Mouse (Mus musculus) neural tube, embryonic 14.5 days (tissue): ENCODE results near the gene Tgfb1. TPM values are rescaled to one million over a fixed set of nuclear protein-coding genes. Genes with fewer than 3 reads are reported as not detected.

Experiments
- ATAC-seq: fragments of 200-750 bp; cut with Nextera tagmentation; 2 replicates; pipeline ENCODE4 v1.8.0; 2017; ENCODE audit warnings: low read depth, mild to moderate bottlenecking, moderate TSS enrichment, moderate library complexity
- H3K27ac ChIP-seq: fragments of 300-500 bp; sonication (generic); 2 replicates; pipeline ENCODE4 v1.5.1; 2014; ENCODE audit warnings: low read depth, mild to moderate bottlenecking, control low read depth, low read length, moderate library complexity, mixed read lengths
- H3K27me3 ChIP-seq: fragments of 300-500 bp; sonication (generic); 2 replicates; pipeline ENCODE4 v1.6.1; 2014; ENCODE audit warnings: low read length; ENCODE audit not compliant: control insufficient read depth, insufficient read depth
- H3K36me3 ChIP-seq: fragments of 300-500 bp; sonication (generic); 2 replicates; pipeline ENCODE4 v1.6.1; 2014; ENCODE audit warnings: low read length, mixed read lengths; ENCODE audit not compliant: control insufficient read depth, insufficient read depth
- H3K4me1 ChIP-seq: fragments of 300-500 bp; sonication (generic); 2 replicates; pipeline ENCODE4 v1.6.1; 2014; ENCODE audit warnings: low read length; ENCODE audit not compliant: control insufficient read depth, insufficient read depth
- H3K4me2 ChIP-seq: fragments of 300-500 bp; sonication (generic); 2 replicates; pipeline ENCODE4 v1.6.1; 2014; ENCODE audit warnings: mild to moderate bottlenecking, low read depth, low read length, control low read depth
- H3K4me3 ChIP-seq: fragments of 300-500 bp; sonication (generic); 2 replicates; pipeline ENCODE4 v1.5.1; 2014; ENCODE audit warnings: low read depth, low read length, control low read depth, mixed read lengths
- H3K9ac ChIP-seq: fragments of 300-500 bp; sonication (generic); replicated peaks from 2 replicates; pipeline ENCODE4 v1.6.1; 2014; ENCODE audit warnings: low read depth, mild to moderate bottlenecking, control low read depth, low read length, mixed read lengths
- H3K9me3 ChIP-seq: fragments of 300-500 bp; sonication (generic); 2 replicates; pipeline ENCODE4 v1.6.1; 2016; ENCODE audit warnings: low read length; ENCODE audit not compliant: control insufficient read depth
- WGBS: fragments of 180-500 bp; shearing (Covaris S2); extraction: QIAGEN DNeasy Blood & Tissue Kit; methylation state at CpG from one replicate; pipeline ENCODE4 v1.1.7; 2014; 5-methylcytosine and 5-hydroxymethylcytosine counted together
- polyA plus RNA-seq: library from polyadenylated mRNA; unstranded; fragments of >200 nt; fragmentation: Nextera tagmentation; extraction: Ambion mirVana; gene quantifications from 2 replicates; pipeline ENCODE4 v1.2.1, GENCODE M21; 2014

The Tgfb1 gene
- polyA plus RNA-seq, 1 experiment from 2014 or later, result 0.42 TPM

- Histone ChIP-seq H3K36me3 (peaks cover 11% of the 10 kb centered on the region; the same call in 1 of the 2 replicates), H3K4me1 (0 out of 2 replicates have a peak, but pooled peaks cover 3% of the 10 kb centered on the region), H3K9me3 (no peaks in the 10 kb centered on the region), H3K27ac (no peak overlapping the region), H3K9ac (no peak overlapping the region), H3K4me2 (no peak overlapping the region), H3K4me3 (no peak overlapping the region), H3K27me3 (0 out of 2 replicates have a peak, but pooled peaks cover 6% of the 10 kb centered on the region)
- ATAC-seq, result no peak
- WGBS, result 80% methylated on average over 2 of the region's 2 CpGs
These were observed 15.1 kb upstream of the Tgfb1 start for GRCm38 (mm10) chr7:25671686-25672085.

GRCm38 (mm10) chr7:25672442-25672841 lies 14.4 kb upstream of the Tgfb1 start:
- Histone ChIP-seq H3K4me2 (no peak overlapping the region), H3K9ac (no peak overlapping the region), H3K4me3 (no peak overlapping the region), H3K27ac (no peak overlapping the region), H3K9me3 (no peaks in the 10 kb centered on the region), H3K4me1 (0 out of 2 replicates have a peak, but pooled peaks cover 3% of the 10 kb centered on the region), H3K27me3 (0 out of 2 replicates have a peak, but pooled peaks cover 6% of the 10 kb centered on the region), H3K36me3 (peaks cover 5% of the 10 kb centered on the region; the same call in 1 of the 2 replicates)
- WGBS, result 56% methylated on average over 4 of the region's 4 CpGs
- no peak for ATAC-seq

- H3K9ac ChIP-seq, result peak overlapping the region; percentile 56
- 29% methylated on average over 9 of the region's 9 CpGs for WGBS
- H3K4me2 ChIP-seq, result peak overlapping the region; percentile 57
- ATAC-seq, result no peak
- H3K27ac ChIP-seq, result no peak overlapping the region
- H3K36me3 ChIP-seq, result no peaks in the 10 kb centered on the region
- H3K27me3 ChIP-seq, result 0 out of 2 replicates have a peak, but pooled peaks cover 6% of the 10 kb centered on the region
- no peaks in the 10 kb centered on the region for H3K9me3 ChIP-seq
- 0 out of 2 replicates have a peak, but pooled peaks cover 3% of the 10 kb centered on the region for H3K4me1 ChIP-seq
- peak overlapping the region; percentile 43 for H3K4me3 ChIP-seq
These were observed 12.5 kb upstream of the Tgfb1 start for GRCm38 (mm10) chr7:25674297-25674696.

- H3K27ac ChIP-seq, result no peak within 1 kb of the TSS
- H3K36me3 ChIP-seq, result no peaks in the 10 kb centered on the region
- 4% methylated on average over 29 of the region's 29 CpGs for WGBS
- 0 out of 2 replicates have a peak, but pooled peaks cover 6% of the 10 kb centered on the region for H3K27me3 ChIP-seq
- H3K9ac ChIP-seq, result peak within 1 kb of the TSS; percentile 56
- peak; percentile 38; the same call in 1 of the 2 replicates for ATAC-seq
- peak within 1 kb of the TSS; percentile 43 for H3K4me3 ChIP-seq
- no peaks in the 10 kb centered on the region for H3K9me3 ChIP-seq
- peak within 1 kb of the TSS; percentile 57 for H3K4me2 ChIP-seq
- peaks cover 3% of the 10 kb centered on the region; the same call in 1 of the 2 replicates for H3K4me1 ChIP-seq
These were observed 12.0 kb upstream of the Tgfb1 start, which contains the start of gene Tmem91 for GRCm38 (mm10) chr7:25674719-25675300. TSS of gene Tmem91 (minus strand) at chr7:25675166.

- ATAC-seq, result no peak
- Histone ChIP-seq H3K27me3 (0 out of 2 replicates have a peak, but pooled peaks cover 6% of the 10 kb centered on the region), H3K27ac (no peak overlapping the region), H3K9me3 (no peaks in the 10 kb centered on the region), H3K36me3 (no peaks in the 10 kb centered on the region), H3K9ac (no peak overlapping the region), H3K4me1 (peaks cover 8% of the 10 kb centered on the region; the same call in 1 of the 2 replicates), H3K4me3 (peak overlapping the region; percentile 43), H3K4me2 (peak overlapping the region; percentile 57)
- 39% methylated on average over 6 of the region's 6 CpGs for WGBS
These were observed 11.4 kb upstream of the Tgfb1 start for GRCm38 (mm10) chr7:25675405-25675804.

- H3K9me3 ChIP-seq, result no peaks in the 10 kb centered on the region
- peak overlapping the region; percentile 30 for H3K27ac ChIP-seq
- H3K27me3 ChIP-seq, result 0 out of 2 replicates have a peak, but pooled peaks cover 6% of the 10 kb centered on the region
- peak; percentile 39 for ATAC-seq
- no peaks in the 10 kb centered on the region for H3K36me3 ChIP-seq
- no peak overlapping the region for H3K4me2 ChIP-seq
- H3K9ac ChIP-seq, result no peak overlapping the region
- peaks cover 8% of the 10 kb centered on the region; the same call in 1 of the 2 replicates for H3K4me1 ChIP-seq
- WGBS, result 35% methylated on average over 15 of the region's 15 CpGs
- no peak overlapping the region for H3K4me3 ChIP-seq
These were observed 10.6 kb upstream of the Tgfb1 start for GRCm38 (mm10) chr7:25676085-25676781.

GRCm38 (mm10) chr7:25677013-25677412 lies 9.8 kb upstream of the Tgfb1 start:
- peaks cover 8% of the 10 kb centered on the region; the same call in 1 of the 2 replicates for H3K4me1 ChIP-seq
- no peak overlapping the region for H3K4me3 ChIP-seq
- peak overlapping the region; percentile 30 for H3K27ac ChIP-seq
- no peak overlapping the region for H3K9ac ChIP-seq
- H3K27me3 ChIP-seq, result 0 out of 2 replicates have a peak, but pooled peaks cover 6% of the 10 kb centered on the region
- H3K4me2 ChIP-seq, result no peak overlapping the region
- H3K9me3 ChIP-seq, result no peaks in the 10 kb centered on the region
- no peaks in the 10 kb centered on the region for H3K36me3 ChIP-seq
- no peak for ATAC-seq
- 76% methylated on average over 7 of the region's 7 CpGs for WGBS

- H3K27me3 ChIP-seq, result no peaks in the 10 kb centered on the region
- H3K4me1 ChIP-seq, result peaks cover 8% of the 10 kb centered on the region; the same call in 1 of the 2 replicates
- ATAC-seq, result no peak
- H3K4me3 ChIP-seq, result peak overlapping the region; percentile 57
- H3K4me2 ChIP-seq, result peak overlapping the region; percentile 63
- peak overlapping the region; percentile 63; the same call in 1 of the 2 replicates for H3K9ac ChIP-seq
- peak overlapping the region; percentile 93 for H3K27ac ChIP-seq
- no peaks in the 10 kb centered on the region for H3K9me3 ChIP-seq
- H3K36me3 ChIP-seq, result no peaks in the 10 kb centered on the region
- WGBS, result 17% methylated on average over 6 of the region's 6 CpGs
These were observed 6.8 kb upstream of the Tgfb1 start for GRCm38 (mm10) chr7:25679971-25680370.
